Mouse (Mus musculus): Measurements from ENCODE around the gene Adam12. TPM values are rescaled to one million over a fixed set of nuclear protein-coding genes. Genes with fewer than 3 reads are reported as not detected.

The Adam12 gene
- total RNA-seq, 2 experiments from 2014 or later, result 0.31 to 0.32 TPM

DNA sequence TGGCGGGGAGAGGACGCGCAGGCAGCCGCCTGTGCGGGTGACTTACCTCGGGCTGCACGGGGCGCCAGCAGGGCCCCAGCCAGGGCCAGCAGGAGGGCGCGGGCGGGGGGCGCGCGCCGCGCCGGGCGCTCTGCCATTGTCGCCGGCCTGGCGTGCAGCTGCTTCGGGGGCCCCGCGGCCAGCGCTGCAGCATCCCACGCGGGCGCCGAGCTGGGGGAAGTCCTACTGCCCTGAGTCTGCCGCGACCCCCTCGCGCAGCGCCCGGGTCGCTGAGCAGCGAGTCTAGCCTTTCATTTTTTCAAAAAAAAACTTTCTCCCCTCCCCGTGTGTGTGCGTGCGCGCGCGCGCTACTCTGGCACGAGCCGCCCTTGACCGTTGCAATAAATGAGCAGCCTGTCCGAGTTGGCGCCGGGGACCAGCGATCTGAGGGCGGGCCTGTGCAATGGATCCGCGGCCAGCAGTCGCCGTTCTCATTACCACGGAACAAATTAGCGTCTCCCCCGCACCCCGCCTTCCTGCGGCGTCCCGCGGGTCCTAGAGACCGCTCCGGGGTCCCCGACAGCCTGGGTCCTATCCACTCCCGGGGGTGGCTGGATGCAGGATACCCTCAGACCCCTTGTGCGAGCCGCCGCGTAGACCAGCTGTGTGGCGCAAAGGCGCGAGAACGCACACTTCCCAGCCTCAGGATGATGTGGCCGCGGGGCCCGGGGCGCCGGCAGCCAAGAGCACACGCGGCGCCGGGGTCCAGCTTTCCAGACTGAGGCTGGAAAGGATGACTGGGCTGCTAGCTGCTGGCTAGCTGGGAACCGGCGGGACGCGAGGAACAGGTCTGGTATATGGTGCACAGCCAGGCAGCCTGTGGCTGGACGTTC lies 7.0 kb downstream of the Adam12 start:
- DNase-seq (ENCODE audit: low spot score), result peak; percentile 25

DNA sequence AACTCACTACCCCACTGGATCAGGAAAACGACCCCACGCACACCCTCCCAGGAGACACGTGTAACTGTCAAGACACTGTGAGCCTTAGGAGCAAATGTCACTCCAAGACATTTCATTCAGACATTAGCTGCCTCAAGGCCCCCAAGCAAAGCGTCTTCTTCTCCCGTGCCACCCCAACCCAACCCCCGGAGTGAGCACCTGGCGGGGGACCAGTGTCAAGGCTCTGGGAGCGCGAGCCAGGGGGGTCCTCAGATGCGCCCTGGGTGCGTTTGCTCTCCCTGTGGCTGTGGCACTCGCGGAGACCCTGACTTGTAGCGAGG lies 7.6 kb downstream of the Adam12 start:
- DNase-seq (ENCODE audit: low spot score), result no peak

DNA sequence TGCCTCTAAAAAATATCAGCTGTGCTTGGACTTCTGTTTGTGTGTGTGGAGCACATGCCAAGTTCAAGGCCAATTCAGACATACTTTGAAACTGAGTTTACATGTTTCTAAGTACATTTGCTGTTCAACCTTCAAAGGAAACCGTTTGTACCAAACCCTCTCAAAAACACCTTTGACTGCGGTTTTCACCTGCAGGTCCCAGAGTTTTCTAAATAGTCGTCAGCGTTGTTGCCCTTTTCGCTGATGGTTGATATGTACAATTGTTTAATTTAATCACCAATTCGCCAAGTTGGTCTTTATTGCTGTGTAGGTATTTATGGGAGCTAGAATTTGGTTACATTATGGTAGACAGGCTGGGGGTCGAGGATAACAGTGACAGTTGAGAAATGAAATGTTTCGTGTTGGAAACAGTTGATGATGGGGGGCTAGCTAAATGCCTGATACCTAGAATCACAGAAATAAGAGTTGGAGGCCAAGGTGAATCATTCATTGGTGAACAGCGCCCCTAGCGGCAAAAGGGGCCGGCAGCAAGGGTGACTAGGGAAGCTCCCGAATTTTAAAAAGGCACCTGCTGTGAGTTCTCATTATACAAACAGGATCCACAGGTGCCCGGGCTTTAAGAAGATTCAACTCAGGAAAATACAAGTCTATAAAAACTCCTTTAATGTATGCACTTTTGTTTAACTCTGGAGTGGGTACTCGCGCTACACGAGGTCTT lies 8.3 kb downstream of the Adam12 start:
- DNase-seq (ENCODE audit: low spot score), result peak; percentile 67

DNA sequence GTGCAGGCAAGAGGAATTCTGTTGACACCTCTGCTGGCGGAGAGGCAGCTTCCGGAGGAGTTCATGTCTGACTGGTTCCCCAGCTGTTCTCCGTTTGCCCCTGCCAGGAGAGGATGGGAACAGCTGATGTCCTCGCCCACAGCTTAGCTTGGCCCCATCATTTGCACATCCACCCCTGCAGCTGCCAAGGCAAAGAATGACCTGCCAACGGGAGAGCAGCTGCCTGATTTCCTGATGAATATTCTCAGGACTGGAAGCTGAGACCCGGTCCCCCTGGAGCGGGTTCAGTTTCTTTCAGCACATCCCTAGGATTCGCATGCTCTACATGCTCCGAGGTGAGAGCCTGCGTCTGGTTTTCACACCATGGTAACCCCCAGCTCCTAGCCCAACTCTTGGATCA lies 24.0 kb downstream of the Adam12 start:
- peak; percentile 24 for DNase-seq (ENCODE audit: low spot score)

- DNase-seq (ENCODE audit: low spot score), result peak; percentile 7
These were observed 38.9 kb downstream of the Adam12 start for GRCm38 (mm10) chr7:134193089-134193488.

GRCm38 (mm10) chr7:134190101-134190500 lies 41.8 kb downstream of the Adam12 start:
- DNase-seq (ENCODE audit: low spot score), result no peak

GRCm38 (mm10) chr7:134188565-134188964 lies 43.4 kb downstream of the Adam12 start:
- no peak for DNase-seq (ENCODE audit: low spot score)

- no peak for DNase-seq (ENCODE audit: low spot score)
These were observed 44.0 kb downstream of the Adam12 start for GRCm38 (mm10) chr7:134187946-134188345.

DNA sequence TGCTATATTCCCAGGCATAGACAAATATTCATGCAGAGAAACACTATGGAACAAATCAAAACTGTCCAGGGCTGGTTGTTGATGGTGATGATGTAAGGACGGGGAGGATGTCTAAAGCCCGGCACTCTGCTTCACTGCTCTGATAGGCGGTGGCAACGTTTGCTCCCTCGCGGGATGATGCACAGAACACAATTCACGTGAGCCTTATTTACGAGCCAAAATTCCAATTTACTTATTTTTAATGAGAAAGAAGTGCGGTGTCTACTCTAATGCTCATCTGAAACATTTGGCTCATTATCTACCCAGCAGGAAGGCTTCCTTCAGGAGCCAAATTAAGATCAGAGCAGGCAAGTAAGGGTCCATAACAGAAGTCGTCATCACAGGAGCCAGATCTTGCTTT lies 45.4 kb downstream of the Adam12 start:
- no peak for DNase-seq (ENCODE audit: low spot score)

DNA sequence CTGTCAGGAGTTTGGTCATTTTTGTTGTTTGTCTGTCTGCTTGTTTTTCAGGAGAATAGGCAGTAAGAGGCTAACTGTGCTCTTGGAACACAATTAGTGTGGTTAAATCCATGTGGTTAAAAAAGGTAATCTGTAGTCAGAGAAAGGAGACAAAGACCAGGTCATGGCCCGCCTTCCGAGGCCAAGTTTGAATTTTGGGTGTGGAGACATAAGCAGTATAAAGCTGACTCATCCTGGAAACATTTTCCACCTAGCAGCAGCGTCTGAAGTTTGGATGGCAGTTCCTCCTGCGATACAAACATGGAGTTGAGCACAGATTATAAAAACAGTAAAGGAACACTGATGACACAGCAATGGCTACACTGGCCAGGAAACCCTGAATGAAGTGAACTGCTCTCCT lies 46.2 kb downstream of the Adam12 start:
- DNase-seq (ENCODE audit: low spot score), result no peak

DNA sequence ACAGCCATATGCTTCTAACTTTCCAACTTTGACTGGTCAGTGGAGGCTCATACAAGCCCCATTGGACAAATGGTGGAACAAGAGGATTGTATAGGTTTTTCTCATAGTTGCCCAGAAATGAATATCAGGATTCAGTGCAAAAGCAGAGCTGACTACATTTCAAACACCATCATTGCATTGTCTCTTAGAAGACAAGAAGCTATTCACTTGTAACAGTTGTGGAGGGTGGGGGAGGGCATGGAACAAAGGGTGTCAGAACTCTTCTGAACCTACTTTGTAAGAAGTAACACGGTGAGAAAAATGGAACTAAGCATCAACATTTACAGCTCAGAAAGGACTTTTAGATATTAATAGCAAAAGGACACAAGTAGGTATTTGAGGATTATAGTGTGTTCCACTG lies 50.2 kb downstream of the Adam12 start:
- DNase-seq (ENCODE audit: low spot score), result no peak

DNA sequence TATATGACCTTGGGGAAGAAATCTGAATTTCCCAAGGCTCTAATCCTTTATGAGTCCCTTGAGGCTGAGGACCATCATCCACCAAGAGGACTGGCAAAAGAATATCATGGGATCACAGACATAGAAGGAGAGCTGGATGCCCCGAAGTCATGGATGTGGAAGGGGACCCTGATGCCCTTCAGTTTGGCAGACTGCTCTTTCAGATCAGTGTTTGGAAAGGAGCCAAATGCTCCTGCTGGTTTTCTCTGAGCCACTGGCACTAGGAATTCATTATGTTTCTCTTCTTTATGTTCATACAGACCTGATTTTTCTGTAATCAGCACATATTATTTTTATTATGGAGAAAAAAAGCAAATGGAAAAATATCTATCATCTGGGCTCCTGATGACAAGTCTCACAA lies 50.9 kb downstream of the Adam12 start:
- no peak for DNase-seq (ENCODE audit: low spot score)

- DNase-seq (ENCODE audit: low spot score), result peak; percentile 4
These were observed 54.9 kb downstream of the Adam12 start for GRCm38 (mm10) chr7:134177051-134177450.

GRCm38 (mm10) chr7:134175201-134175600 lies 56.7 kb downstream of the Adam12 start:
- DNase-seq (ENCODE audit: low spot score), result no peak

GRCm38 (mm10) chr7:134173442-134174090 lies 58.4 kb downstream of the Adam12 start:
- no peak for DNase-seq (ENCODE audit: low spot score)

DNA sequence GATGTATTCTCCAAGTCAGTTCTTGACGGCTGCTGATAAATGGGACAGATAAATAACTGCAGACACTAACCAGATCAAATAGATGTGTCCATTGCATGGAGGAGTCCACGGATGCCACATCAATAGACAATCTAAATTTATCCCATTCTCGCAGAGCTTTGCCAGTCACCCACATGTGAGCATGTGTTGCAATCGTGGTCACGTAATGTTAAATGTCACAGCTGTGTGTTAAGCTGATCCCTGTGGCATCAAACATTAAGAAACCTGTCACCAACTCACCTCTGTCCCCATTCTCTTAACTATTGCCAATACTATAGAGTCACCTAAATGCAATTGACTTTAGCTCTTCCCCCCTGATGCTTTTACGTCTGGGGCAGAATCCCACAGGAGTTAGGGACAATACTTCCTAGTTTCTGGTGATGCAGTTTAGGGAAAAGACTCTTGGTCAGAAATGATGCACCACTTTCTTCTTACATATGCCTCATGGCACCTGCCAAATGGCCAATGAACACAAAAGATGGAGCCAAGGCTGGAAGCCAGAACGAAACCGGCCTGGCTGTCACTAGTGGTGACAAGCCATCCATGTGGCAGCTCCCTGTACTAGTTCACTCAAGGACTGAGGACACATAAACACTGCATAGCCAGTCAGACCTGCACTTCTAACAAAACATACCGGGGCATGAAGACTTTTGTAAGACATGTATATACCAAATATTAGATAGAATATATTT lies 61.6 kb downstream of the Adam12 start:
- no peak for DNase-seq (ENCODE audit: low spot score)

- DNase-seq (ENCODE audit: low spot score), result no peak
These were observed 62.2 kb downstream of the Adam12 start for GRCm38 (mm10) chr7:134169780-134170179.

DNA sequence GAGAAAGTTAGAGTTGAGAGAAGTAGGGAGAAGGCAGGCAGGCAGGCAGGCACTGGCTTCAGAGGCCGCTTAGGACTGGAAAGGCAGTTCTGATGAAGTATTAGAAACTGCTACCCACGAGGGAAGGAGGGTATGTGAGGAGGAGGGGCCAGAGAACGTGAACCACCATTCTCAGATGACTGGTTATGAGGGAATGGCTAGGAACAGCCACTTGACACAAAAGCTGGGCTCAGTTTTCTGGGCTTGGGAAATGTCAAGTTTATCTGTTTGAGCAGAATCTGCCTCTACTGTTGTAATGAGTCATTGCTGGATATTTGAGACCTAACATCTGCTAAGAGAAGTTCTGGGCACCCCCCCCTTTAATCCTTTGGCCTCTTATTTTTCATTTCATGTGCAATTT lies 64.4 kb downstream of the Adam12 start:
- no peak for DNase-seq (ENCODE audit: low spot score)

GRCm38 (mm10) chr7:134163751-134164150 lies 68.2 kb downstream of the Adam12 start:
- DNase-seq (ENCODE audit: low spot score), result no peak

DNA sequence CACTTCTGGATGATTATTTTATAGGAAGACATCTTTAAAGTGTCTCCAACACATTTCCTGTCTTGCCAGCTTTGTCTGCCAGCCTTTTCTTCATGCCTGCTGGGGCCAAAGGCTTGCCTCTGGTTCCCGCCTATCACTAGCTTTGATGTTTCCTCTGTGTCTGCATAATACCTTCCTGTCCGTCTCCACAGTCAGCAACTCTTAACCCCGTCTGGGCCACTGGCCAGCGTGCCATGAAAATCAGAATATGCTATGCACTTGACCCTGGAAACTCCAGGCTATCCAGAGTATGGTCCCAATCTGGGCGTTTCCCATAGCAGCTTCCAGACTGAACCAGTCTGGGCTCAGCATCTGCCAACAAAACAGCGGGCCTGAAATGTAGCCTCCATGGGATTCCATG lies 69.1 kb downstream of the Adam12 start:
- DNase-seq (ENCODE audit: low spot score), result no peak

DNA sequence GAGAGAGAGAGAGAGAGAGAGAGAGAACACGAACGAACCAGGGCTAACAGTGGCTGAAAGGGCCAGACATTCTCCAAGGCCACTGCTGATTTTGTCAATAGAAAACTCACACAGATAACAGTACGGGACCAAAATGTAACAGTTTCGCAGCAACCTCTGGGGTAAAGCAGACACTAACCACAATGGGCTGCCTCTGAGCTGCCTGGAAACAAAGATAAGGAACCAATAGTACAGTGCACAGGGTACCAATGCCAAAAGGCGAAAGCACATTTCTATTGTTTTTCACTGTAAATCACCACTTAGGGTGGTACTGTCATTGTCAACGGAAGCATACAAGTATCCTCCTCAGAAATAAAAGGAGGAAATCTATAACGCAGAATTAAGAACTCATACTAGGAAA lies 72.3 kb downstream of the Adam12 start:
- DNase-seq (ENCODE audit: low spot score), result no peak

GRCm38 (mm10) chr7:134151330-134151729 lies 80.6 kb downstream of the Adam12 start:
- DNase-seq (ENCODE audit: low spot score), result no peak
